Mouse (Mus musculus) neural tube, embryonic 13.5 days (tissue): ENCODE results near the gene Gm19684. TPM values are rescaled to one million over a fixed set of nuclear protein-coding genes. Genes with fewer than 3 reads are reported as not detected.
"Not testable (repeated sequence)": the region's sequence is repeated elsewhere in the genome, so short reads cannot be mapped to it uniquely, and the experiment has no call there.

Experiments
- ATAC-seq: fragments of 200-750 bp; cut with Nextera tagmentation; 2 replicates; pipeline ENCODE4 v1.8.0; 2017; ENCODE audit warnings: low read depth, mild to moderate bottlenecking, moderate TSS enrichment, moderate library complexity
- H3K27ac ChIP-seq: fragments of 300-500 bp; sonication (generic); replicated peaks from 2 replicates; pipeline ENCODE4 v1.5.1; 2015; ENCODE audit warnings: moderate library complexity, mild to moderate bottlenecking, inconsistent platforms
- H3K27me3 ChIP-seq: fragments of 300-500 bp; sonication (generic); 2 replicates; pipeline ENCODE4 v1.6.1; 2015; ENCODE audit warnings: mild to moderate bottlenecking, inconsistent platforms
- H3K36me3 ChIP-seq: fragments of 300-500 bp; sonication (generic); 2 replicates; pipeline ENCODE4 v1.6.1; 2015; ENCODE audit warnings: mild to moderate bottlenecking, inconsistent platforms
- H3K4me1 ChIP-seq: fragments of 300-500 bp; sonication (generic); replicated peaks from 2 replicates; pipeline ENCODE4 v1.6.1; 2015; ENCODE audit warnings: inconsistent platforms
- H3K4me2 ChIP-seq: fragments of 300-500 bp; sonication (generic); 2 replicates; pipeline ENCODE4 v1.6.1; 2015; ENCODE audit warnings: inconsistent platforms, mild to moderate bottlenecking, moderate library complexity
- H3K4me3 ChIP-seq: fragments of 300-500 bp; sonication (generic); 2 replicates; pipeline ENCODE4 v1.5.1; 2015; ENCODE audit warnings: mild to moderate bottlenecking, inconsistent platforms
- H3K9ac ChIP-seq: fragments of 300-500 bp; sonication (generic); 2 replicates; pipeline ENCODE4 v1.6.1; 2015; ENCODE audit warnings: moderate library complexity, mild to moderate bottlenecking, inconsistent platforms
- H3K9me3 ChIP-seq: fragments of 300-500 bp; sonication (generic); 2 replicates; pipeline ENCODE4 v1.6.1; 2016; ENCODE audit warnings: inconsistent platforms
- WGBS: fragments of 180-500 bp; shearing (Covaris S2); methylation state at CpG from one replicate; pipeline ENCODE4 v1.1.7; 2015; 5-methylcytosine and 5-hydroxymethylcytosine counted together
- polyA plus RNA-seq: library from polyadenylated mRNA; unstranded; fragments of >200 nt; fragmentation: Nextera tagmentation; extraction: Ambion mirVana; gene quantifications from 2 replicates; pipeline ENCODE4 v1.2.1, GENCODE M21; 2015

The Gm19684 gene
- polyA plus RNA-seq, 1 experiment from 2014 or later, result not detected

GRCm38 (mm10) chr17:36168039-36168652, 46.7 kb downstream of the Gm19684 start, which contains the start of gene Gm8909:
Gm8909 (minus strand) TSS chr17:36168537.
- 1% methylated on average over 62 of the region's 63 CpGs for WGBS

GRCm38 (mm10) chr17:36169094-36169493, 47.6 kb downstream of the Gm19684 start:
- H3K9me3 ChIP-seq, H3K27ac ChIP-seq, H3K4me3 ChIP-seq, H3K4me2 ChIP-seq, ATAC-seq, H3K36me3 ChIP-seq, H3K9ac ChIP-seq: not testable (repeated sequence)
- H3K27me3 ChIP-seq, result peaks cover 70% of the 10 kb centered on the region
- H3K4me1 ChIP-seq, result peaks cover 11% of the 10 kb centered on the region; the same call in 1 of the 2 replicates
- WGBS, result 43% methylated on average over 1 of the region's 1 CpGs

More at GRCm38 (mm10) chr17:36168039-36168652, 46.7 kb downstream of the Gm19684 start, which contains the start of gene Gm8909:
- ATAC-seq, result no peak
- H3K4me2 ChIP-seq, result peak within 1 kb of the TSS; percentile 44
- H3K27ac ChIP-seq, result no peak within 1 kb of the TSS
- peak within 1 kb of the TSS; percentile 21 for H3K4me3 ChIP-seq
- H3K27me3 ChIP-seq, result peaks cover 78% of the 10 kb centered on the region
- H3K9me3 ChIP-seq, result no peaks in the 10 kb centered on the region
- peaks cover 11% of the 10 kb centered on the region; the same call in 1 of the 2 replicates for H3K4me1 ChIP-seq
- no peak within 1 kb of the TSS for H3K9ac ChIP-seq
- H3K36me3 ChIP-seq, result no peaks in the 10 kb centered on the region

- Histone ChIP-seq H3K4me2 (no peak overlapping the region), H3K4me1 (peaks cover 11% of the 10 kb centered on the region; the same call in 1 of the 2 replicates), H3K36me3 (no peaks in the 10 kb centered on the region), H3K4me3 (no peak overlapping the region), H3K27me3 (peaks cover 66% of the 10 kb centered on the region), H3K9me3 (no peaks in the 10 kb centered on the region), H3K9ac (no peak overlapping the region), H3K27ac (no peak overlapping the region)
- no peak for ATAC-seq
Measured at GRCm38 (mm10) chr17:36169753-36170152, 48.3 kb downstream of the Gm19684 start.

- no peaks in the 10 kb centered on the region for H3K36me3 ChIP-seq
- no peak overlapping the region for H3K4me2 ChIP-seq
- H3K4me3 ChIP-seq, result no peak overlapping the region
- peaks cover 60% of the 10 kb centered on the region for H3K27me3 ChIP-seq
- H3K4me1 ChIP-seq, result peaks cover 11% of the 10 kb centered on the region; the same call in 1 of the 2 replicates
- ATAC-seq, result no peak
- H3K9me3 ChIP-seq, result no peaks in the 10 kb centered on the region
- no peak overlapping the region for H3K27ac ChIP-seq
- H3K9ac ChIP-seq, result no peak overlapping the region
- WGBS, result 43% methylated on average over 1 of the region's 1 CpGs
Measured at GRCm38 (mm10) chr17:36170287-36170814, 48.9 kb downstream of the Gm19684 start.

GRCm38 (mm10) chr17:36176132-36176531, 54.7 kb downstream of the Gm19684 start:
- not testable (repeated sequence) for H3K36me3 ChIP-seq, H3K9ac ChIP-seq, H3K4me1 ChIP-seq, ATAC-seq, H3K27ac ChIP-seq, H3K4me2 ChIP-seq, H3K9me3 ChIP-seq, H3K4me3 ChIP-seq
- H3K27me3 ChIP-seq, result peaks cover 36% of the 10 kb centered on the region
- no CpG with 5 or more reads among the region's 2 CpGs for WGBS

- H3K36me3 ChIP-seq, H3K27ac ChIP-seq, H3K4me1 ChIP-seq, H3K9me3 ChIP-seq, ATAC-seq, H3K9ac ChIP-seq: not testable (repeated sequence)
- peak overlapping the region; percentile 56 for H3K4me2 ChIP-seq
- H3K27me3 ChIP-seq, result peaks cover 52% of the 10 kb centered on the region
- peak overlapping the region; percentile 32 for H3K4me3 ChIP-seq
- under 1% methylated on average over 40 of the region's 40 CpGs for WGBS
Measured at GRCm38 (mm10) chr17:36178938-36179337, 57.5 kb downstream of the Gm19684 start.

Other genes with a start within 250 kb of the Gm19684 start
- gene Dhx16, start 241.9 kb upstream of the Gm19684 start, polyA plus RNA-seq, result 31.0 and 39.6 TPM in 2 replicates
- 45.1 and 50.5 TPM in 2 replicates for gene 2310061I04Rik, start 224.2 kb upstream of the Gm19684 start, polyA plus RNA-seq
- gene Atat1, start 211.6 kb upstream of the Gm19684 start, polyA plus RNA-seq, result 357 and 369 TPM in 2 replicates
- gene Mrps18b, start 205.3 kb upstream of the Gm19684 start, polyA plus RNA-seq, result 56.1 and 62.7 TPM in 2 replicates
- 44.6 and 45.9 TPM in 2 replicates for gene Ppp1r10, start 205.2 kb upstream of the Gm19684 start, polyA plus RNA-seq
- 90.5 and 111 TPM in 2 replicates for gene Abcf1, start 151.9 kb upstream of the Gm19684 start, polyA plus RNA-seq
- gene Gnl1, start 141.8 kb upstream of the Gm19684 start, polyA plus RNA-seq, result 47.9 and 50.0 TPM in 2 replicates
- gene Prr3, start 141.4 kb upstream of the Gm19684 start, polyA plus RNA-seq, result 64.0 and 69.4 TPM in 2 replicates
- 8.7 and 10.0 TPM in 2 replicates for gene H2-T24, start 101.1 kb upstream of the Gm19684 start, polyA plus RNA-seq
- gene H2-T23, start 88.8 kb upstream of the Gm19684 start, polyA plus RNA-seq, result 2.3 and 3.3 TPM in 2 replicates
- 7.1 and 7.9 TPM in 2 replicates for gene H2-T22, start 78.9 kb upstream of the Gm19684 start, polyA plus RNA-seq
- not detected in 2 replicates for gene Gm6034, start 78.7 kb upstream of the Gm19684 start, polyA plus RNA-seq
- not detected in 2 replicates for gene Gm11127, start 63.3 kb upstream of the Gm19684 start, polyA plus RNA-seq
- not detected in 2 replicates for gene Gm7030, start 7.7 kb downstream of the Gm19684 start, polyA plus RNA-seq
- not detected in 2 replicates for gene Gm8909, start 46.9 kb downstream of the Gm19684 start, polyA plus RNA-seq
- gene H2-T3, start 68.6 kb downstream of the Gm19684 start, polyA plus RNA-seq, result not detected in 2 replicates
- gene Rpp21, start 136.4 kb downstream of the Gm19684 start, polyA plus RNA-seq, result 93.9 and 122 TPM in 2 replicates
- gene Trim39, start 150.6 kb downstream of the Gm19684 start, polyA plus RNA-seq, result 26.4 and 27.2 TPM in 2 replicates
- gene H2-M10.2, start 164.8 kb downstream of the Gm19684 start, polyA plus RNA-seq, result not detected in 2 replicates
- not detected in 2 replicates for gene H2-M10.1, start 204.5 kb downstream of the Gm19684 start, polyA plus RNA-seq
- not detected in 2 replicates for gene H2-M10.3, start 246.7 kb downstream of the Gm19684 start, polyA plus RNA-seq